Mouse (Mus musculus): Measurements from ENCODE around the gene Trf. TPM values are rescaled to one million over a fixed set of nuclear protein-coding genes. Genes with fewer than 3 reads are reported as not detected.
A peak's percentile ranks its signal among the peaks of the same experiment; 100 is the strongest.

Gene Trf
- 10 to 100 TPM in 1 of 2 experiments, 1 to 10 TPM in 1; 7.9 to 10.8 TPM for total RNA-seq (2021)
- long read RNA-seq, experiment 1, transcript Trf-201 (17 exons, 2,571 nt): major isoform, 11 of 14 reads
- long read RNA-seq, experiment 1, partial matches to known transcripts: 1 of 14 reads
- long read RNA-seq, experiment 1, other reads (novel, unspliced or antisense): 2 of 14 reads
- long read RNA-seq, experiment 2, transcript Trf-201 (17 exons, 2,571 nt): major isoform, 12 of 15 reads
- long read RNA-seq, experiment 2, partial matches to known transcripts: 0 of 15 reads
- long read RNA-seq, experiment 2, other reads (novel, unspliced or antisense): 3 of 15 reads

DNA sequence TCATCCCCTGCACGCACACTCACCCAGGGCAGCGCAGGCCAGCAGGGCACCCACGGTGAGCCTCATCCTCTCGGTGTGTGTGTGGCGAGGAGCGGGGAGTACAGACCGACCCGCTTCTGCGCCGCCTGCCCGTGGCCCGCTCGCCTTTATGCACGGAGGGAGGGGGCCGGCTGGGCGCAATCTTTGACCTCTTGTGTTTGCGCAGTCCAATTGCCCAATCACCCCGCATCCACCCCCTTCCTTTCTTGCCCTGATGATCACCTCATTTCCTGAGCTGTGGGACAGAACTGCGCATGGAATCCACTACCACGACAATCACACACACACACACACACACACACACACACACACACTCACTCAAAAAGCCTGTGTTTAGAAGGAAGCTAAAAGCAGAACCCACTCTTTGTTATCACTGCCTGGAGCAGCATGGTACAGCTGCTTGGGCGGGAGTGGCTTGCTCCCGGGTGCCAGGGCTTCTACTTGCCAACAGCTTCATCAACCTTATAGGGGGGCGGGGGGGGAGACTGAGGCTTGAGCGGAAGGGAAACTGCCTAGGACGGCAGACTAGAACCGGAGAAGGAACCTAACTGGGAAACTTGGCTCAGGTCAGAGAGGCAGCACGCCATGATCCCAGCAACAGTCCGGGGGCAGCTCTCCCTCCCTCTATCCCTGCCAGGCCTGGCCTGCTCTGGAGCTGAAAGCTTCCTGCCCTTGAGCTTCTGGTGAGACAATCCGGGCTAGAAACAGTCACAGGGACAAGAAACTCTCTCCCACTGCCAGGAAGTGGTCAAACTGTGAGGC lies at the start of gene Trf, which contains the start of gene Gm20425:
Gene Trf (minus strand): TSS at position 294 of the 801 bp plus-strand sequence.
Gene Gm20425 (minus strand): TSS at position 157 of the 801 bp plus-strand sequence.
- peak; percentile 12 to 26 for DNase-seq
- intact Hi-C loops (cut with DNase I): no loop called here

GRCm38 (mm10) chr9:103276876-103277275 lies 46.6 kb upstream of the Trf start:
- no peak for DNase-seq
- intact Hi-C loops (cut with DNase I): no loop called here

DNA sequence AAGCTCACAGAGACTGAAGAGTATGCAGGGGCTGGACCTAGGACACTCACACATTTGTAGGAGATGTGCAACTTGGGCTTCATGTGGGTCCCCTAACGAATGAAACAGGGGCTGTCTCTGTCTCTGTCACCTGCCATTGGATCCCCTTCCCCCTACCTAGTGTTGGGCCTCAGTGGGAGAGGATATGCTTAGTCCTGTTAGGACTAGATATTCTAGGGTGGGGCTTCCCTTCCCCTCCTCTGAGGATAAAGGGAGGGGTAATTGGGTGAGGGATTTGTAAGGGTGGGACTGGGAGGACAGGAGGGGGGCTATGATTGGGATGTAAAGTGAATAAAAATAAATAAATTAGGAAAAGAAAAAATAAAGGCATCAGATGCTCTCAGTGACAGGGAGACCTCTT lies 45.4 kb upstream of the Trf start:
- intact Hi-C loops (cut with DNase I): no loop called here
- DNase-seq: no peak

- intact Hi-C loops (cut with DNase I): no loop called here
These were observed 44.6 kb upstream of the Trf start for GRCm38 (mm10) chr9:103274819-103275218.

DNA sequence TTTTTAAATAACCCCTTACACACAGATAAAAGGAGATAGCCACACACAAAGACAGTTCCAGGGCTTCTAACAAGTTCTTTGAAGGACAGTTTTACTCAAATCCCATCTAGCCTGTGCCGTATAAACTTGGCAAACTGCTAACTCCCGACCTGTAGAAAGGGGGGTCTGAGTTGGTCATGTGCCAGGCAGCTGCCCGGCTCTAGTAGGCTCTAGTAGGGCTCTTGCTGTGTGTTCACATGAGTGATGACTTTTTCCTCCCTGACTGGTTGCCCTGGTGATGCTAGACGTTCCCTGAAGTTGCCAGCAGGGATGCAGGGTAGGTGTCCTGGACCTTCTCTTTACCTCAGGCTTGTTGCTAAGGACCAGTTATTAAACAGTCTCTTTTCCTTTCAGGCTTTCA lies 40.9 kb upstream of the Trf start:
- intact Hi-C loops (cut with DNase I): no loop called here
- no peak for DNase-seq

More at GRCm38 (mm10) chr9:103274819-103275218, 44.6 kb upstream of the Trf start:
- DNase-seq: no peak

DNA sequence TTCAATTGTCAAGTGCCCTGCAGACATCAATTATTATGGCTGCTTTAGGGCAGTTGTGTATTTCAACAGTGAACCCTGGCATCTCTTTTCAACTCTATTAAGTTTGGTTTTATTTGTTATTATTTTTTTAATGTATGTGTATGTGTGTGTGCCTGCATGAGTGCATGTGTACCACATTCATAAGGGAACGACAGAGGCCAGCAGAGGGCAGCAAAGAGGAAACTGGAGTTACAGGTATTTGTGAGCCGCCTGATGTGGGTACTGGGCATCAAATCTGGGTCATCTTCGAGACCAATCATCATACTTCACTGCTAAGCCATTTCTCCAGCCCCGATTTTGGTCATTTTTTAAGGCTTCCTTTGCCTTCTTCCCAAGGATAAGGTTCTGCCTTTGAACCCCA lies 35.5 kb upstream of the Trf start:
- no peak for DNase-seq
- intact Hi-C loops (cut with DNase I): no loop called here

- intact Hi-C loops (cut with DNase I): no loop called here
- DNase-seq: no peak
These were observed 22.7 kb upstream of the Trf start for GRCm38 (mm10) chr9:103252906-103253305.

GRCm38 (mm10) chr9:103248618-103249017 lies 18.4 kb upstream of the Trf start:
- intact Hi-C loops (cut with DNase I): no loop called here
- no peak for DNase-seq

DNA sequence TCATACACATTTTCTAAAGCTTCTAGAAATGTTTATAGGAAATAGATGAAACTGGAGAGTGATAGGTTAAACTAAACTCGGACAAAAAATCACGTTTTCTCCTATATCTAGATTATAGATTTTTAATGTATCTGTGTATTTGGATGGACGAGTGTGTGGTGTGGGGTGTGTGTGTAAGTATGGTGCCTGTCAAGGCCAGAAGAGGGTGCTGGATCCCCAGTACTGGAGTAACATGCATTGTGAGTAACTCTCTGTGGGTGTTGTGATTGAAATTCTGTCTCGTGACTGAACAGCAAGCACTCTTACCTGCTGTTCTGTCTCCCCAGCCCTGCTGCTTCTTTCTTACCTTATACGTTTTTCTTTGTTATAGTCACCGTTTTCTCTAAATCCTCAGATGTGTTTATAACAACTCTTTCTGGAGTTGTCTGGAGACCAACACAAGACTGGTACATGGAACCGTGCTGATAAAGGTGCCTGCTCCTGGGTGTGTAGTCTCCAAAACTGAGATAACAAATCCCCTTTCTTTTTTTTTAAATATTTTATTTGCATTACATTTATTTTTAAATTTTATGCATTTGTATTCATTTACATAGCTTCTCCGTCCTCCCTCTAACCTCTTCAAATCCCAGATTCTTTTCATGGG lies 16.4 kb upstream of the Trf start:
- intact Hi-C loops (cut with DNase I): no loop called here
- DNase-seq: no peak

DNA sequence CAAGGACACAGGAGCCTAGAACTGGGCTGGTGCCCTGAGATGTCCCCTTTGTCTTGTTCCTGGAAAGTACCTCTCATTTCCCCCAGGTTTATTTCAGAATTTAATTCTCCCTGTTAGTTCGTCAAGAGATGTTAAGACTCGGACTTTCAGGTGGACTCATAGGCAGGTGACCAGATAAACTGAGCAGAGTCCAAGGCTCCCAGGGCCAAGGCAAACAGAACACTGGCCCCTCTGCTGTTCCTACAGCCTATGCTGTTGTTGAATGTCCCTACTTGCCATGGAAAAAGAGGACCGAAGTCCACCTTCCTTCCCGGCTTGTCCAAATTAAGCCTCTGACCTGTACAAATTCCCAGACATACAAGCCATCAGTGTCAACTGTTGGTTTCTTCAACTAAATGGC lies 13.4 kb upstream of the Trf start:
- no peak for DNase-seq
- intact Hi-C loops (cut with DNase I): no loop called here

DNA sequence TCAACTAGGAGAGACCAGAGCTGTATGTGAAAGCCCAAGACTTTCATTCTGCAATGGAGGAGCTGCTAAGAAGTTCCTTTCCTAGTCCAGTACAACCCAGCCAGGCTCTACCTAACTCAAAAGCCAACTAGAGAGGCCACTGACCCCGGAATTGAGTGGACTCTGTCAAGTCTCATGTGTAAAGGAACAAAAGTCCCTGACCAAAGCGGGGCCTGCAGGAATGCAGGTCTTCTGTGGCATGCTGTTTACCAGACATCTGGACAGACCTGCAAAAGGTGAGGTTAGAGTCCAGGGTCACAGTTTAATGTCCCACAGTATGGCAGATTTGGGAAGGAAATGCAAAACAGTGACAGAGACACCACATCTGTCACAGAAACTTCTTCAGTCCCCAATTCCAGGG lies 11.0 kb upstream of the Trf start:
- DNase-seq: no peak
- intact Hi-C loops (cut with DNase I): no loop called here

GRCm38 (mm10) chr9:103239471-103239870 lies 9.2 kb upstream of the Trf start:
- DNase-seq: no peak
- intact Hi-C loops (cut with DNase I): no loop called here

- no peak for DNase-seq
- intact Hi-C loops (cut with DNase I): no loop called here
These were observed 4.4 kb upstream of the Trf start for GRCm38 (mm10) chr9:103234565-103235165.

DNA sequence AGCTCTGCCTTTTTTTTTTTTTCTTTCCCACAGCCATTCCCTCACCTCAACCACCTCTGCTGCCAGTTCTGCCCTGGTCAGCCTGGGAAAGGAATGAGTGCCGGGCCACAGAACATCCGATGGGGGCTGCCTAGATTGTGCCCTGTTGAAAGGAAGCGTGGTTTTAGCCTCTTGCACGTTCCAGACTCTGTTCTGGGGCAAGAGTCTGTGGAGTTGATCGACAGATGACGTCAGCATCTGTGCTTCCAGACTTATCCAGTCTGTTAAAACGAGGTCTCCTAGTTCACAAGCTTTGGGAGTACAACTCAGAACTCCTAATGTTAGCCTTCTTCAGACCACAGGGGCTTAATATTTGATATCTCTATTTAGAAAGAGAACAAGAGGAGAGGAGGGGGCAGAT lies 3.8 kb upstream of the Trf start:
- intact Hi-C loops (cut with DNase I): no loop called here

GRCm38 (mm10) chr9:103233006-103233395 lies 2.8 kb upstream of the Trf start:
- no peak for DNase-seq
- intact Hi-C loops (cut with DNase I): no loop called here

More for the DNA sequence above, 3.8 kb upstream of the Trf start:
- no peak for DNase-seq

DNA sequence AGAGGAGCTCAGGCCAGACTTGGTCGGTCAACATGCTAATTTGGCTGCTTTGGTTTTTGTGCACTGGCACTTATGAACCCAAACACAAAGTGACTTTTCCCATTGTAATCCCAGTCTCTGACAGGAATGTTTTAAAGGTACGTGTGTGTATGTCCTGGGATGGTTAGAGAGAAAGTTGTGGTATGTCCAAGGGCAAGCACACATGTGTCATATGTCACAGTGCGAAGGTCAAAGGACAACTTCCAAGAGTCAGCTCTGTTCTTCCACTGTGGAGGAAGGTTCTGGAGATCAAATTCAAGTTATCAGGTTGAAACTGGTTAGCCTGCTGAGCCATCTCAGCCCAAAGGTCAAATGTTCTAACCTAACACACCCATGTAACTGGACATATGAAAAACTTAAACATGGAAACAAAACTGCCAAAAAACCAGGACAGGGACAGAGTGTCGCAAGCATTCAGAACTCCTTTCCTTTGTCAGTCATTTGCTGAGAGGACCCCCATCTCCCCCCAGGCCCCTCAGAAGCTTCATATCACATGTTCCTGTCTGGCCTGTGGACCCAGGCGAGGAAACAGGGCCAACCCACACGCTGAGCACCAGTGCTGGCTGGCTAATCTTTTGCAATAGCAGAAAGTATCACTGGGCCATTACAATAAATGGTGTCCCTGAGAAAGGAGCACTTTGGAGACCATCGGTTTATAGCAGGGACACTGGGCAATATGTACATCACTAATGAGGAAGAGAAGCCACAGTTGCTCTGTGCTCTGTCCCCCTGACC lies 2.2 kb upstream of the Trf start:
- DNase-seq: no peak
- intact Hi-C loops (cut with DNase I): no loop called here

- intact Hi-C loops (cut with DNase I): loop anchor here (5.0 kb wide), 1 partner anchor 73 kb away; no protein-coding TSS in a partner anchor
- no peak for DNase-seq
These were observed 992 bp downstream of the Trf start for GRCm38 (mm10) chr9:103229037-103229867.

DNA sequence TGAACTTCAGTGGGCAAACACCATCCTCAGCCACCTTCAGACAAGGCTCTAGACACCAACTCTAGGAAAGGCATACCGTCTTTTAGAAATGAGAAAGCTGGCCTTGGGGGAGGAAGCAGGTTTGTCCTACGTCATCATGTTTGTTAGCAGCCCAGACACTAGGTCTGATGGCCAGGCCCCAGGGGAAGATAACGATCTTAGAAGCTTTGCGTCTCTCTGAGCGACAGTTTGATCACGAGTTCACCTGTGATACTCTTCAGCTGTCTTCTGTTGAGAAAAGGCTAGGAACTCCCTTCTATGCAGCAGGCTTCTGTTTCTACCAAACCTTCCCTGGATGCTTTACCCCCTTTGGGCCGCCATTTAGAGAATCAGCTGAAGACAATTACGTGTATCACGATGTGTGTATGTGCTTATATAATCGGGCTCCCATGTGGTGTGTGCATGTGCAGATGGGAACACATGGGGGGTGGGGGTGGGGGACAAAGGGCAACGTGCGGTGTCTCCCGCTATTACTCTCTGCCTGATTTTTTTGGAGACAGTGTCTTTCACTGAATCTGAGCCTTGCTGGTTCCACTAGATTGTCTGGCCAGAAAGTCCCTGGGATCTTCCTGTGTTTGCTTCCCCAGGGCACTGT lies 1.8 kb downstream of the Trf start:
- DNase-seq: no peak
- intact Hi-C loops (cut with DNase I): loop anchor here (5.0 kb wide), 1 partner anchor 74 kb away; no protein-coding TSS in a partner anchor

DNA sequence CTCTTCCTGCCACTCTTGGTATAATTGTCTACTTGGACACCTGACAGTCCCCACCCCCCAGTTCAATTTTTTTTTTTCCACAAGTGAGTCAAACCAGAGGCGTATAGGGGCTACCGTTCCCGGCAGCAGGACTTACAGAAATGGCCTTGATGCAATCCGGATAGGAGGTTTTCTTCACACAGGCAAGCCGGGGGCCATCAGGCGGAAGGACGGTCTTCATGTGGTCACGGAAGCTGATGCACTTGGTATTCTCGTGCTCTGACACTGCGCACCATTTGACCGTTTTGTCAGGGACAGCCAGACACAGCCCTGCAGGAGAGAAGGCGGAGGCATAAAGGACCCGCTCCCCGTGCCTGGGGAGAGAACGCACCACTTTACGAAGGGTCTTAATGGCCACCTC lies 2.5 kb downstream of the Trf start:
- DNase-seq: no peak
- intact Hi-C loops (cut with DNase I): loop anchor here (5.0 kb wide), 1 partner anchor 75 kb away; no protein-coding TSS in a partner anchor

All from gastrocnemius, postnatal 36 days (tissue).